Mouse (Mus musculus): Measurements from ENCODE around the gene Gm21964. TPM values are rescaled to one million over a fixed set of nuclear protein-coding genes. Genes with fewer than 3 reads are reported as not detected.

The Gm21964 gene
- polyA plus RNA-seq, 1 experiment from 2014 or later, result not detected

DNA sequence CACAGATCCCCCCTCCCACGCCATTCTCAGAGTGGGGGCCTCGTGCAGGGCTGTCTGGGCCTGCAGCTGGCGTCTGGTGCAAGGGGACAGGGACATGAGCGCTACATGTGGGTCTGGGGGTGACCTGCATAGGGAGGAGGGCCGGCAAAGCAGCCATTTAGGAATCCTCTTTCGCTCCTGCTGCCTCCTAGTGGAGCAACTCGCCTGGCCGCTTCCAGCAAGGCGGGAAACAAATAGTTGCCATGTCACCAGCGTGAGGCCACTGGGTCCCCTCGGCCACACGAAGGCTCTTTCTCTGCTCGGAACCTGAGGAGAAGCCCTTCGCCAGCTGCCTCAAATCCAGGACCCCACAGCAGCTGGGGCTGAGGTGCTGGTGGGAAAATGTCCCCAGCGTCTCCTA, 669 bp downstream of the Gm21964 start:
- TF ChIP-seq EP300 (IDR thresholded peaks at IDR 0.05; ENCODE audit: low read depth) (no peak), CTCF (IDR thresholded peaks at IDR 0.05; ENCODE audit: low read depth) (no peak)
- Histone ChIP-seq H3K4me3 (ENCODE audit: low read depth, low read length) (no peak overlapping the region), H3K9ac (replicated peaks) (no peak overlapping the region), H3K9me3 (ENCODE audit: low read length) (no peaks in the 10 kb centered on the region), H3K27ac (ENCODE audit: low read depth) (no peak overlapping the region), H3K36me3 (replicated peaks; ENCODE audit: insufficient read depth, low read length) (no peaks in the 10 kb centered on the region), H3K4me2 (ENCODE audit: low read depth, low read length) (no peak overlapping the region), H3K4me1 (ENCODE audit: insufficient read depth) (no peaks in the 10 kb centered on the region), H3K27me3 (ENCODE audit: insufficient read depth, low read length) (no peaks in the 10 kb centered on the region)
- no peak for DNase-seq
- no peak for ATAC-seq
- whole genome bisulfite sequencing (ENCODE audit: insufficient replicate concordance), result 81% methylated on average over 15 of the region's 15 CpGs

DNA sequence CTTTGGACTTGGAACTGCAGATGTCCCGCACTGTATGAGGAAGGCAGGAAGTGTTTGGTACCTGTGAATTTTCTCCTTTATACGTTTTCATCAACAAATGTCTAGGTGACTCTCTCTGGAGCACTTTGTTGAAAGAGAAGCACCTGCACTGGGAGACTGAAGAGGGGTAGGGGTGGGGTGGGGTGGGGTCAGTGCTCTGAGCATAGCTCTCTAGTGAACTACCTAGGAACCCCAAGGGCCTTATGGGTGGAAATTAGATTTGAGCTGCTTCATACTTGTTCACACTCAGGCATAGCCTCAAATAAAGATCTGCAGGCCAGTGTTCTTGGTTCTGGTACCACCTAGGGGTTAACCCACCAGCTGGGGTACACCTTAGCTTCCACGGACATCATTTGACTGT, 1.6 kb downstream of the Gm21964 start, which contains the start of gene Gm17720:
Gene Gm17720 (minus strand): TSS at position 101 of the 400 bp plus-strand sequence.
- no peak for DNase-seq
- no peak within 1 kb of the TSS for H3K4me2 ChIP-seq (ENCODE audit: low read depth, low read length)

DNA sequence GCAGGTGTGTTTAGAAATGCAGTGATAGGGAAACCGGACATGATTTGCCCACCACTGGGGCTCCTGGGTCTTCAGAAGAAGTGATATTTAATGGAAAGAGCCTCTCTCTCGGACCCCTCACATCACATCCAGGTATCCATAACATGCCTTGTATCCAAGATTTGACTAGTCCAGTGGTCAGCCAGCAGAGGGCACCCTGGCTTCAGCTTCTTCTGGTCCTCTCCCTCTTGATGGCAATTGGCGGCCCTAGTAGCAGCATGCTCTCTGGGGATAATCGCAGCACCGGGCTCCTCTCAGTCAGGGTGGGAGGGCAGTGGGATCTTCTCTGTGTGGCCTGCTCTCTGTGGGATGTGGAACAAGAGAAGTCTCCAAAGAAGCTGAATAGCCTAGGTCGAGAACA, 18.7 kb downstream of the Gm21964 start:
- DNase-seq (no peak), ATAC-seq (no peak)

More for the DNA sequence above, 1.6 kb downstream of the Gm21964 start, which contains the start of gene Gm17720:
- Histone ChIP-seq H3K27ac (ENCODE audit: low read depth) (no peak within 1 kb of the TSS), H3K36me3 (replicated peaks; ENCODE audit: insufficient read depth, low read length) (no peaks in the 10 kb centered on the region), H3K27me3 (ENCODE audit: insufficient read depth, low read length) (no peaks in the 10 kb centered on the region), H3K4me1 (ENCODE audit: insufficient read depth) (no peaks in the 10 kb centered on the region), H3K9ac (replicated peaks) (no peak within 1 kb of the TSS), H3K4me3 (ENCODE audit: low read depth, low read length) (no peak within 1 kb of the TSS), H3K9me3 (ENCODE audit: low read length) (no peaks in the 10 kb centered on the region)
- TF ChIP-seq CTCF (IDR thresholded peaks at IDR 0.05; ENCODE audit: low read depth) (peak; percentile 16; the same call in 1 of the 2 replicates), EP300 (IDR thresholded peaks at IDR 0.05; ENCODE audit: low read depth) (no peak)
- 78% methylated on average over 3 of the region's 3 CpGs for WGBS (ENCODE audit: insufficient replicate concordance)
- no peak for ATAC-seq

DNA sequence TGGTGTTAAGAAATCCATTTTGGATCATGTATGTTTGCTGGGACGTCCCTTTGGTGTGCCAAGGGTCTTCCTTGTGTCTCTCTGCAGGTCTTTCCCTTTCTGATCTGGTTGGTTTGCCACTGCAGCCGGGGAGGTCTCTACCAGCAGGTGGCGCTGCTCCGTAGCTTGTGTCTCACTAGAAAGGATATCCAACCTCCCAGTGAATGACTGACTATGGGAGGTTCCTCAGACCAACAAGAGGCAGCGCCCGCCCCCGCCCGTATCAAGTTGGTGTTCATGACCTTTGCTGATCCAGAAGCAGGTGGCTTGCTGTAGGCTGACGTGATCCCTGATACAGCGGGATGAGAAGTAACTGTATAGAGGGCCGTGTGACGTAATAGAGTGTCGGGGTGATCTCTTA, 29.5 kb downstream of the Gm21964 start:
- H3K4me2 ChIP-seq (ENCODE audit: low read depth, low read length), result no peak overlapping the region
- H3K4me3 ChIP-seq (ENCODE audit: low read depth, low read length), result no peak overlapping the region
- no peaks in the 10 kb centered on the region for H3K36me3 ChIP-seq (replicated peaks; ENCODE audit: insufficient read depth, low read length)
- H3K27ac ChIP-seq (ENCODE audit: low read depth), result no peak overlapping the region
- 17% methylated on average over 13 of the region's 13 CpGs for WGBS (ENCODE audit: insufficient replicate concordance)
- peak; percentile 82 for ATAC-seq
- no peak overlapping the region for H3K9ac ChIP-seq (replicated peaks)
- no peaks in the 10 kb centered on the region for H3K27me3 ChIP-seq (ENCODE audit: insufficient read depth, low read length)
- no peaks in the 10 kb centered on the region for H3K4me1 ChIP-seq (ENCODE audit: insufficient read depth)
- peak; percentile 83 for DNase-seq
- H3K9me3 ChIP-seq (ENCODE audit: low read length), result no peaks in the 10 kb centered on the region
- TF ChIP-seq EP300 (IDR thresholded peaks at IDR 0.05; ENCODE audit: low read depth) (no peak), CTCF (IDR thresholded peaks at IDR 0.05; ENCODE audit: low read depth) (peak; percentile 84)

More for the DNA sequence above, 18.7 kb downstream of the Gm21964 start:
- no peak overlapping the region for H3K4me2 ChIP-seq (ENCODE audit: low read depth, low read length)
- H3K4me3 ChIP-seq (ENCODE audit: low read depth, low read length), result no peak overlapping the region
- H3K27me3 ChIP-seq (ENCODE audit: insufficient read depth, low read length), result no peaks in the 10 kb centered on the region
- no peaks in the 10 kb centered on the region for H3K4me1 ChIP-seq (ENCODE audit: insufficient read depth)
- no peak overlapping the region for H3K27ac ChIP-seq (ENCODE audit: low read depth)
- TF ChIP-seq CTCF (IDR thresholded peaks at IDR 0.05; ENCODE audit: low read depth) (peak; percentile 18; the same call in 1 of the 2 replicates), EP300 (IDR thresholded peaks at IDR 0.05; ENCODE audit: low read depth) (no peak)
- H3K36me3 ChIP-seq (replicated peaks; ENCODE audit: insufficient read depth, low read length), result no peaks in the 10 kb centered on the region
- H3K9ac ChIP-seq (replicated peaks), result no peak overlapping the region
- H3K9me3 ChIP-seq (ENCODE audit: low read length), result no peaks in the 10 kb centered on the region
- WGBS (ENCODE audit: insufficient replicate concordance), result 45% methylated on average over 6 of the region's 6 CpGs

DNA sequence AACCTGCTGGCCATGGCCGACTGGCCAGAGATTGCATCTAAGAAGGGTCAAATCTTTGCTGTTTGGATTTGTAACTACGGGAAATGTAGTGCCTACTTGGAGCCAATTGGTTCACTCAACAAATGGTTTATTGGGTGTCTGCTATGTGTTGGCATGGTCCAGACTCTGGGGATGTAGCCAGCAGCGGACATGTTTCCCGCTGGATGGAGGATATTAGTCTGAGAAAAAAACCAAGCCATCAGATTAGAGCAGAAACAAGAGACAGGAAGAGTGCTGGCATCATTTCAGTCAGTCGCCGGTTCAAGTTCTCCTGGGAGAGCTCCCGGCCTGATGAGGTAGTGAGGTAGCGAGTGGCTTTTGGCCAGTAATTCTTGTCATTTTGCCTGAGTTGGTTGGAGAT, 33.2 kb downstream of the Gm21964 start:
- WGBS (ENCODE audit: insufficient replicate concordance), result 80% methylated on average over 8 of the region's 8 CpGs

DNA sequence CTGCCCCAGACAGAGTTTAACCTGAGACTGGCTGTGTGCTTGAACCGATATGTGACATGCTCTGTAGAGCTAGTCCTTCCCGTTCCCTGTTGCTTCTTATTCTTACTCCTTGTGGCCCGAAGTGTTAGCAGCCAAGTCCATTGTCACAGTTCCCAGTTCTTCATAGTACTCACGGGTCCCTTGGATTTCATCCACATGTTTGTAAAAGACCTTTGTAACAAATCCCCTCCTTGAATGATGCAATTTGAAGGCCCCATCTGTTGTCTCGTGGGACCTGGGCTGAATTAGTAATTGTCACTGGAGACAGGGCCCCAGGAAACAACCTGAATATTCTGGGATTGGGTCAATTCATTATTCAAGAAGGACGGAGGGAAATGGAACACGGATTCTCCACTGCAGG, 34.5 kb downstream of the Gm21964 start:
- DNase-seq (no peak), ATAC-seq (no peak)
- Histone ChIP-seq H3K4me2 (ENCODE audit: low read depth, low read length) (no peak overlapping the region), H3K4me1 (ENCODE audit: insufficient read depth) (no peaks in the 10 kb centered on the region), H3K36me3 (replicated peaks; ENCODE audit: insufficient read depth, low read length) (no peaks in the 10 kb centered on the region), H3K27me3 (ENCODE audit: insufficient read depth, low read length) (no peaks in the 10 kb centered on the region), H3K27ac (ENCODE audit: low read depth) (no peak overlapping the region), H3K9me3 (ENCODE audit: low read length) (no peaks in the 10 kb centered on the region), H3K4me3 (ENCODE audit: low read depth, low read length) (no peak overlapping the region), H3K9ac (replicated peaks) (no peak overlapping the region)
- no peak for TF ChIP-seq EP300 (IDR thresholded peaks at IDR 0.05; ENCODE audit: low read depth)
- TF ChIP-seq CTCF (IDR thresholded peaks at IDR 0.05; ENCODE audit: low read depth), result no peak
- WGBS (ENCODE audit: insufficient replicate concordance), result 76% methylated on average over 7 of the region's 7 CpGs

More for the DNA sequence above, 33.2 kb downstream of the Gm21964 start:
- no peak for DNase-seq
- Histone ChIP-seq H3K36me3 (replicated peaks; ENCODE audit: insufficient read depth, low read length) (no peaks in the 10 kb centered on the region), H3K27me3 (ENCODE audit: insufficient read depth, low read length) (no peaks in the 10 kb centered on the region), H3K4me2 (ENCODE audit: low read depth, low read length) (no peak overlapping the region), H3K27ac (ENCODE audit: low read depth) (no peak overlapping the region), H3K9ac (replicated peaks) (no peak overlapping the region), H3K4me1 (ENCODE audit: insufficient read depth) (no peaks in the 10 kb centered on the region), H3K4me3 (ENCODE audit: low read depth, low read length) (no peak overlapping the region), H3K9me3 (ENCODE audit: low read length) (no peaks in the 10 kb centered on the region)
- ATAC-seq, result no peak
- no peak for TF ChIP-seq EP300 (IDR thresholded peaks at IDR 0.05; ENCODE audit: low read depth)
- no peak for TF ChIP-seq CTCF (IDR thresholded peaks at IDR 0.05; ENCODE audit: low read depth)

DNA sequence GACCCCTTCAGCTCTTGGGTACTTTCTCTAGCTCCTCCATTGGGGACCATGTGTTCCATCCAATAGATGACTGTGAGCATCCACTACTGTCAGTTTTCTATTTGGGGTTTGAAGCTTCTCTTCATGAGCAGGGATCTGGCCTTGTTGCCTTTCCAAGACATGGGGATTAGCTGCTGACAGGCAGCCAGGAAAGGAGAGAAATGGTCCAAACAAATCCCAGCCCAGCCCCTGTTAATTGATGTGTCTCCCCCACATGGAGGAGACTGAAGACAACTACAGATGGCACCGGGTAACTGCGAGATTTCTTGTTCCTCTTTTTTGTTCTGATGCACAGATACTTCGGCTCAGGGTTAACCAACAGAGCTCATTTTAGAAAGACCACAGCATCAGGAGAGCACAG, 39.1 kb downstream of the Gm21964 start:
- no peaks in the 10 kb centered on the region for H3K27me3 ChIP-seq (ENCODE audit: insufficient read depth, low read length)
- H3K4me3 ChIP-seq (ENCODE audit: low read depth, low read length), result no peak overlapping the region
- H3K27ac ChIP-seq (ENCODE audit: low read depth), result no peak overlapping the region
- WGBS (ENCODE audit: insufficient replicate concordance), result 38% methylated on average over 3 of the region's 3 CpGs
- DNase-seq (no peak), ATAC-seq (no peak)
- H3K9me3 ChIP-seq (ENCODE audit: low read length), result no peaks in the 10 kb centered on the region
- TF ChIP-seq EP300 (IDR thresholded peaks at IDR 0.05; ENCODE audit: low read depth), result no peak
- TF ChIP-seq CTCF (IDR thresholded peaks at IDR 0.05; ENCODE audit: low read depth), result no peak
- H3K9ac ChIP-seq (replicated peaks), result no peak overlapping the region
- no peaks in the 10 kb centered on the region for H3K4me1 ChIP-seq (ENCODE audit: insufficient read depth)
- H3K36me3 ChIP-seq (replicated peaks; ENCODE audit: insufficient read depth, low read length), result no peaks in the 10 kb centered on the region
- no peak overlapping the region for H3K4me2 ChIP-seq (ENCODE audit: low read depth, low read length)

All from liver, postnatal 0 days (tissue).